Comparison of ENCODE assay signal across 11 mouse cellular contexts in genomic region chr1:168374953-168375600, GRCm38 (mm10). TPM values are rescaled to one million over a fixed set of nuclear protein-coding genes. Genes with fewer than 3 reads are reported as not detected.
DNase-seq lines count a peak whose midpoint lies in the region; ATAC-seq lines count a peak whose summit lies in the region.
"Had no signal": no experiment of that assay in that cellular context is flagged by ENCODE, and none has a peak within 500 bp of the region (broad histone marks: within the 10 kb centered on the region; RNA-seq: fewer than 3 reads in every experiment).

No protein-coding gene starts in this region.

- peak; percentile 98 for DNase-seq in heart, adult 11 months
- no peak for DNase-seq in lung, adult 18-20 months
- peak; percentile 30 to 49 for DNase-seq in heart, postnatal 14 days
- no peak for DNase-seq in urinary bladder, postnatal 36 days (ENCODE audit: low spot score in 2 of 2)
- DNase-seq: cerebellum, adult 9-11 months; retina, postnatal 1 day had no signal

- 76% methylated on average over 12 of the region's 12 CpGs for WGBS in heart, embryonic 11.5 days (ENCODE audit: insufficient replicate concordance)
- WGBS in lung, embryonic 16.5 days, result 52% methylated on average over 12 of the region's 12 CpGs
- WGBS in forebrain, embryonic 15.5 days, result 25% methylated on average over 12 of the region's 12 CpGs

- peaks cover 3% of the 10 kb centered on the region; the same call in 1 of the 2 replicates for H3K36me3 ChIP-seq in heart, embryonic 11.5 days (ENCODE audit: control insufficient read depth, insufficient read depth, low read length)
- H3K36me3 ChIP-seq in lung, embryonic 16.5 days (ENCODE audit: control insufficient read depth, insufficient read depth, low read length), result no peaks in the 10 kb centered on the region; the same call in 1 of the 2 replicates
- H3K36me3 ChIP-seq in forebrain, embryonic 15.5 days, result no peaks in the 10 kb centered on the region
- H3K36me3 ChIP-seq: liver, embryonic 15.5 days had no signal

- no peak overlapping the region for H3K4me2 ChIP-seq in heart, embryonic 11.5 days
- H3K4me2 ChIP-seq in lung, embryonic 16.5 days (ENCODE audit: low read depth, low read length), result no peak overlapping the region
- H3K4me2 ChIP-seq in forebrain, embryonic 15.5 days (replicated peaks), result peak overlapping the region; percentile 10; the same call in 1 of the 2 replicates
- H3K4me2 ChIP-seq: kidney, embryonic 15.5 days; liver, embryonic 15.5 days had no signal

- H3K9ac ChIP-seq in heart, embryonic 11.5 days (ENCODE audit: low read depth, low read length), result no peak overlapping the region
- H3K9ac ChIP-seq in lung, embryonic 16.5 days (ENCODE audit: low read length), result no peak overlapping the region
- no peak overlapping the region for H3K9ac ChIP-seq in forebrain, embryonic 15.5 days (replicated peaks)
- H3K9ac ChIP-seq: kidney, embryonic 15.5 days; liver, embryonic 15.5 days had no signal

- H3K4me1 ChIP-seq in heart, embryonic 11.5 days (ENCODE audit: control insufficient read depth, insufficient read depth, low read length), result peaks cover 5% of the 10 kb centered on the region
- peaks cover 15% of the 10 kb centered on the region for H3K4me1 ChIP-seq in lung, embryonic 16.5 days (replicated peaks; ENCODE audit: control insufficient read depth, insufficient read depth, low read length)
- peaks cover 63% of the 10 kb centered on the region for H3K4me1 ChIP-seq in forebrain, embryonic 15.5 days
- H3K4me1 ChIP-seq: liver, embryonic 15.5 days had no signal

- intact Hi-C loops in heart, postnatal 14 days (cut with DNase I), result loop anchor here (5.0 to 10.0 kb wide), 4 partner anchors 88 to 970 kb away; no protein-coding TSS in a partner anchor

- no peak for ATAC-seq in heart, embryonic 11.5 days (replicated peaks; ENCODE audit: insufficient number of reproducible peaks, low FRiP score, low TSS enrichment)
- ATAC-seq in lung, embryonic 16.5 days (ENCODE audit: low read depth), result peak; percentile 83
- ATAC-seq in forebrain, embryonic 15.5 days (replicated peaks), result peak; percentile 72

- no peak overlapping the region for H3K27ac ChIP-seq in heart, embryonic 11.5 days (ENCODE audit: low read depth, low read length)
- H3K27ac ChIP-seq in lung, embryonic 16.5 days (ENCODE audit: low read length), result no peak overlapping the region
- peak overlapping the region; percentile 41 for H3K27ac ChIP-seq in forebrain, embryonic 15.5 days (replicated peaks)
- H3K27ac ChIP-seq: liver, embryonic 15.5 days had no signal

- H3K27me3 ChIP-seq in heart, embryonic 11.5 days (ENCODE audit: control insufficient read depth, insufficient read depth, low read length), result no peaks in the 10 kb centered on the region
- no peaks in the 10 kb centered on the region for H3K27me3 ChIP-seq in lung, embryonic 16.5 days (ENCODE audit: control insufficient read depth, insufficient read depth, low read depth, low read length)
- H3K27me3 ChIP-seq in forebrain, embryonic 15.5 days, result no peaks in the 10 kb centered on the region
- H3K27me3 ChIP-seq: kidney, embryonic 15.5 days; liver, embryonic 15.5 days had no signal

- H3K9me3 ChIP-seq in heart, embryonic 11.5 days (replicated peaks; ENCODE audit: control insufficient read depth, low read length), result no peaks in the 10 kb centered on the region
- no peaks in the 10 kb centered on the region for H3K9me3 ChIP-seq in lung, embryonic 16.5 days (ENCODE audit: control insufficient read depth, low read length)
- no peaks in the 10 kb centered on the region for H3K9me3 ChIP-seq in forebrain, embryonic 15.5 days
- H3K9me3 ChIP-seq: kidney, embryonic 15.5 days; liver, embryonic 15.5 days had no signal

- no peak overlapping the region for H3K4me3 ChIP-seq in heart, embryonic 11.5 days (ENCODE audit: low read depth, low read length)
- H3K4me3 ChIP-seq in lung, embryonic 16.5 days (ENCODE audit: low read length), result no peak overlapping the region
- no peak overlapping the region for H3K4me3 ChIP-seq in forebrain, embryonic 15.5 days
- H3K4me3 ChIP-seq: kidney, embryonic 15.5 days; liver, embryonic 15.5 days had no signal

RNA-seq across cellular contexts. Expression of gene Pbx1, which starts 57.0 kb away (rescaled TPM):
- polyA plus RNA-seq in heart, embryonic 11.5 days (2014; fragmentation: Nextera tagmentation; extraction: Ambion mirVana), result 25.0 and 33.5 TPM in 2 replicates
- 34.0 and 34.3 TPM in 2 replicates for polyA plus RNA-seq in lung, embryonic 16.5 days (2015; fragmentation: Nextera tagmentation; extraction: Ambion mirVana)
- polyA plus RNA-seq in forebrain, embryonic 15.5 days (2015; fragmentation: Nextera tagmentation; extraction: Ambion mirVana), result 87.4 and 90.5 TPM in 2 replicates
- total RNA-seq in heart, postnatal 14 days (2021), result 10 to 100 TPM; 54.2 to 63.0 TPM

Comparison
In these comparisons a context has a peak if more than half of its experiments do, and no peak if none do; other contexts are left out.
1. DNase-seq: peak in heart, adult 11 months (single experiment) and heart, postnatal 14 days (2 of 2); none in lung, adult 18-20 months (0 of 2) and urinary bladder, postnatal 36 days (0 of 2).